Mouse (Mus musculus) CD4-positive helper T cell, adult 2 months (primary cell): ENCODE data around the gene Osbp2.

Experiments
- DNase-seq: peaks from one replicate; pipeline ENCODE4 v3.0.0-alpha.2; 2012; ENCODE audit warnings: low read depth, missing footprints, low spot score

Osbp2 gene

GRCm38 (mm10) chr11:3823378-3823777, 40.3 kb downstream of the Osbp2 start:
- no peak for DNase-seq

- no peak for DNase-seq
Measured at GRCm38 (mm10) chr11:3817986-3818758, 45.5 kb downstream of the Osbp2 start.

GRCm38 (mm10) chr11:3815951-3816350, 47.8 kb downstream of the Osbp2 start:
- DNase-seq = no peak

- no peak for DNase-seq
Measured at GRCm38 (mm10) chr11:3813340-3813739, 50.4 kb downstream of the Osbp2 start.

GRCm38 (mm10) chr11:3808162-3808561, 55.5 kb downstream of the Osbp2 start:
- no peak for DNase-seq

- peak; percentile 6 for DNase-seq
Measured at GRCm38 (mm10) chr11:3805362-3805761, 58.3 kb downstream of the Osbp2 start.

DNA sequence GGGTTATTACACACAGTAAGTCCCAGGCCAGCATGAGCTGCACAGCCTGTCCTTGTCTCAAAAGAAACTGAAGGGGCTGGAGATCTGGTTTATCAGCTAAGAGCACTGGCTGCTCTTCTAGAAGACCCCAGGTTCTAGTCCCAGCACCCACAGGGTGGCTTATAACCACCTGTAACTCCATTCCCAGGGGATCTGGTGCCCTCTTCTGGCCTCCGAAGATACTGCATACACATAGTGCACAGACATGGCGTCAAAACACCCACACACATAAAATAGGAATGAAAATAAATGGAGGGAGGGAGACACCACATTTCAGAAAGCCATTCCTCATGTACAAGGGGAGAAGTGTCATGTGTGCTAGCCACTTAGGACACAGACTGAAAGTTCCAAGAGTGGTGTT, 59.1 kb downstream of the Osbp2 start:
- no peak for DNase-seq

- DNase-seq = no peak
Measured at GRCm38 (mm10) chr11:3802057-3802456, 61.6 kb downstream of the Osbp2 start.

DNA sequence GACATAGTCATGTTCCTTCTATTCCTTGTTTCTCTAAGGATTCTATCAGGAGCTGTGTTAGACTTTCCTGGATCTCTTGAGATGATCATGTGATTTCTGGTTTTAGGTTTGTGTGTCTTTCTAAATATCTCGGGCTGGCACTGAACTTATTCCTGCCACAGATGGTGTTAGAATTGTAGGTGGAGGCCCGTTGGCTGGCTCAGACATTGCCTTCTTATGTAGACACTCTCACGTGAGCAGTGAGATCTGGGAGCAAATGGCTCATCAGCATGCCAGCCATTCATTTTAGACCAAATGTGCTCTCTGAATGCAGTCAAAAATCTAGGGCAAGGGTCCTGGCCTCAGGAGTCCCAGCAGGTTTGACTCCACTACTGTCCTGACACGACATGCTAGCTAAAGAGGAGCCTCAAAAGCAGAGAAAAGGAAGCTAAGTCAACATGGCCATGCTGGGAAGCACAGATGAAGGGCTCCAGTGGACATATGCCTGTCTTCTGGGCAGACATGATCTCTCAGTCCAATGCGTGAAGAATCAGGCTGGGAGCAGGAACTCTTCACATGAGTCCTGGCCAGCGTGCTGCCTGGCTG, 66.0 kb downstream of the Osbp2 start:
- DNase-seq = no peak

DNA sequence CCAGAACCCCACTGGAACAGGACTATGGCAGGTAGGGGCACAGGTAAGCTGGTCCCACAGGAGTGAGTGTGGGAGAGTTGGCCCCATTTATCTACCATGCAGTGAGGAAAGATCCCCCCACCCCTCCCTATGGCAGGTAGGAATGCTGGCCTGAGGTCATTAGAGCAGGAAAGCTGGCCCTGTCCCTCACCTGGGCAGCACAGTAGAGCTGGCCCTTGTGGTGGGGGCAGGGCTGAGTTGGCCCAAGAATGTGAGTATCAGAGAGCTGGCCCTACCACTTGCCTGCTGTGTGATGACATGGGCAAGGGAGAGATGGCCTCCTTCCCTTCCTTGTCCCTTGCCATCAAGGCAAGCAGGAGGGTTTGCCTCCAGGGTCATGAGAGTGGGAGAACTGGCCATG, 73.0 kb downstream of the Osbp2 start:
- no peak for DNase-seq

DNA sequence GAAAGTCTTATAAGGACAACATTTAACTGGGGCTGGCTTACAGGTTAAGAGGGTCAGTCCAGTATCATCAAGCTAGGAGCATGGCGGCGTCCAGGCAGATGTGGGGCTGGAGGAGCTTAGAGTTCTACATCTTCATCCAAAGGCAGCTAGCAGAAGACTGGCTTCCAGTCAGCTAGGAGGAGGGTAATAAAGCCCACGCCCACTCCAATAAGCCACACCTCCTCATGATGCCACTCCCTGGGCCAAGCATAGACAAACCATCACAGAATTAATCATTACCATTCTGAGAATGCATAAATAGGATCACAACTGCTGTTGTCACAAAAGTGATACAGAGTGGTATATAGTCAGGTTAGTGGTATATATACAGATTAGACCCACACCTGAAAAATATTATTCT, 73.8 kb downstream of the Osbp2 start:
- DNase-seq = no peak

GRCm38 (mm10) chr11:3786564-3786963, 77.1 kb downstream of the Osbp2 start:
- peak; percentile 53 for DNase-seq

DNA sequence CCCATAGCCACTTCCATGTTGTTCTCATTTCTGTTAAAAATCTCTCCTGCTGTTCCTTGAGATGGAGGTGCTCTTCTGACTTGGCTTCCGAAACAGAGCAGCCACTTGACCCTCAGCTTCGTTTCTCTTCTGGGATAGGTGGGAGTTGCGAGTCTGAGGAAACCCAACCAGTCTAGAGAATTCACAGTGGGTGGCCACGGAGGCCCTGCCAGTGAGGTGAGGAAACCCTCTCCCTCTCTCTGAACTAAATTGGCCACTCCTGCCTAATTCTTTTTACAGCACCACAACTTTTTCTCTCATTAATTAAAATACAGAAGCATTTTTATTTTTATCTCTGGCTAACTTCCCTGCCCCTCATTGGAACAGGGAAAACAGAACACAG, 88.4 kb downstream of the Osbp2 start:
- no peak for DNase-seq

- DNase-seq = no peak
Measured at GRCm38 (mm10) chr11:3774463-3775262, 89.0 kb downstream of the Osbp2 start.

- no peak for DNase-seq
Measured at GRCm38 (mm10) chr11:3773782-3774462, 89.8 kb downstream of the Osbp2 start.

GRCm38 (mm10) chr11:3773136-3773535, 90.6 kb downstream of the Osbp2 start:
- DNase-seq = no peak

- DNase-seq = no peak
Measured at GRCm38 (mm10) chr11:3771348-3771747, 92.4 kb downstream of the Osbp2 start.

DNA sequence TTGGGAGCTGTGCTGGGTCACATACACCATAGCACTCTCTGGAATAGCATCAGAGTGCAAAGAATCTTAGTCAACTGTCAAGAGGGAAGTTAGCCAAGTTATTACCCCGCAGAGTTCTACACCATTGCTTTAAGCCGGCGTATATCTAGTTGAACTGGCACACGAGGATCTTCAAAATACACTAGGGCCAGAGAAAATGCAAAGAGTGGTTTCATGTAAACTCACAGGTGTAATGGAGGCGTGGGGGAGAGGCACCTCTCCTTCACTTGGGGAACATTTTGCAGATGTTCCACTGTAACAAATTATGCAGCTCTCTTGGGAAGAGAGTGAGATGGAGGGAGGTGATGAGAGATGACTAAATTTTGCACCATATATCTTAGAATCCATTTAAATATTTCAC, 95.9 kb downstream of the Osbp2 start:
- no peak for DNase-seq

- no peak for DNase-seq
Measured at GRCm38 (mm10) chr11:3766964-3767363, 96.7 kb downstream of the Osbp2 start.

DNA sequence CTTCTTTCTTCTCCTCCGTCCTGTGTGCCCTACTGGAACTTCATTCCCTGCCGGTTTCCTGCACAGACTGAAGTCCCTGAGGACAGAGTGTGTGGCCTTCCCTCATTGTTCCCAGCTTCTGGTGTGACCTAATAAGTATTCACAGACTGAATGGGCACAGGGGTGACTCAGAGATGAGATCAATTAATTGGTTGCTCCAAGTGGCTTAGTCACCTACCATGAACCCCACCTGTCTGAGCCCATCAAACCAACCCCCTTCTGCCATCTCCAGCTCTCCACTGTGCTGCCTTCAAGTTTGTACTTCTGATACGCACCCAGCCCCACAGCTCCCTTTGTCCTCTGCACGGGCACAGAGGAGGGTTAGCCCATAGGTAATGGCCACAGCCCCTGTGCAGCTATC, 99.4 kb downstream of the Osbp2 start:
- DNase-seq = no peak

GRCm38 (mm10) chr11:3761775-3762501, 101.8 kb downstream of the Osbp2 start:
- no peak for DNase-seq
